Mouse (Mus musculus) CD4-positive, CD25-positive, alpha-beta regulatory T cell, adult 9 weeks (primary cell): ENCODE results near the gene B2m. TPM values are rescaled to one million over a fixed set of nuclear protein-coding genes. Genes with fewer than 3 reads are reported as not detected.

Source experiments
- polyA plus RNA-seq: library from polyadenylated mRNA; unstranded; fragments of 100-300 nt; shearing (Covaris generic); gene quantifications from one replicate; pipeline ENCODE4 v1.2.1, GENCODE M21; 2017

B2m gene
- 7,957 TPM for polyA plus RNA-seq

GRCm38 (mm10) chr2:122147508-122148241, at the start of gene B2m:
B2m (plus strand) TSS chr2:122147686.

GRCm38 (mm10) chr2:122117961-122118958, 29.2 kb upstream of the B2m start, which contains the start of gene Spg11:
Spg11 (minus strand) TSS chr2:122118386.

GRCm38 (mm10) chr2:122160680-122161079, 13.2 kb downstream of the B2m start, which contains the start of gene Trim69:
Trim69 (plus strand) TSS chr2:122160700.

GRCm38 (mm10) chr2:122186106-122186505, 38.6 kb downstream of the B2m start, which contains the start of the genes Patl2 and Terb2:
Patl2 (minus strand) TSS chr2:122186189.
Terb2 (plus strand) TSS chr2:122186272.

Other genes with a start within 250 kb of the B2m start
- gene Ctdspl2, start 191.7 kb upstream of the B2m start, polyA plus RNA-seq: 64.5 TPM
- not detected for gene Mageb3, start 191.6 kb upstream of the B2m start, polyA plus RNA-seq
- gene Eif3j1, start 119.1 kb upstream of the B2m start, polyA plus RNA-seq: 5.8 TPM
- gene Spg11, start 29.3 kb upstream of the B2m start, polyA plus RNA-seq: 12.7 TPM
- gene Trim69, start 13.0 kb downstream of the B2m start, polyA plus RNA-seq: 0.21 TPM
- 1.6 TPM for gene Patl2, start 38.5 kb downstream of the B2m start, polyA plus RNA-seq
- gene Terb2, start 38.6 kb downstream of the B2m start, polyA plus RNA-seq: not detected
- gene Sord, start 87.1 kb downstream of the B2m start, polyA plus RNA-seq: 3.9 TPM
- not detected for gene Duox2, start 150.8 kb downstream of the B2m start, polyA plus RNA-seq
- not detected for gene Duoxa2, start 151.2 kb downstream of the B2m start, polyA plus RNA-seq
- not detected for gene Duoxa1, start 166.0 kb downstream of the B2m start, polyA plus RNA-seq
- not detected for gene Duox1, start 168.0 kb downstream of the B2m start, polyA plus RNA-seq
- gene Shf, start 221.5 kb downstream of the B2m start, polyA plus RNA-seq: 0.41 TPM